Mouse (Mus musculus) stomach, embryonic 16.5 days (tissue): ENCODE data around the gene Card19. TPM values are rescaled to one million over a fixed set of nuclear protein-coding genes. Genes with fewer than 3 reads are reported as not detected.

ENCODE experiments used
- ATAC-seq: fragments of 200-750 bp; cut with Nextera tagmentation; 2 replicates; pipeline ENCODE4 v1.8.0; 2017; ENCODE audit warnings: moderate number of reproducible peaks, moderate TSS enrichment; ENCODE audit not compliant: insufficient read depth, low FRiP score
- H3K27ac ChIP-seq: fragments of 300-500 bp; sonication (generic); 2 replicates; pipeline ENCODE4 v1.5.1; 2014; ENCODE audit warnings: low read length
- H3K27me3 ChIP-seq: fragments of 300-500 bp; sonication (generic); 2 replicates; pipeline ENCODE4 v1.6.1; 2014; ENCODE audit warnings: low read length, control low read depth, mixed read lengths; ENCODE audit not compliant: control insufficient read depth, insufficient read depth
- H3K36me3 ChIP-seq: fragments of 300-500 bp; sonication (generic); 2 replicates; pipeline ENCODE4 v1.6.1; 2014; ENCODE audit warnings: low read length; ENCODE audit not compliant: control insufficient read depth, insufficient read depth
- H3K4me1 ChIP-seq: fragments of 300-500 bp; sonication (generic); 2 replicates; pipeline ENCODE4 v1.6.1; 2014; ENCODE audit warnings: low read length, control low read depth, mixed read lengths; ENCODE audit not compliant: control insufficient read depth, insufficient read depth
- H3K4me2 ChIP-seq: fragments of 300-500 bp; sonication (generic); 2 replicates; pipeline ENCODE4 v1.6.1; 2014; ENCODE audit warnings: low read depth, low read length, mixed read lengths
- H3K4me3 ChIP-seq: fragments of 300-500 bp; sonication (generic); replicated peaks from 2 replicates; pipeline ENCODE4 v1.5.1; 2014; ENCODE audit warnings: mild to moderate bottlenecking, low read length
- H3K9ac ChIP-seq: fragments of 300-500 bp; sonication (generic); 2 replicates; pipeline ENCODE4 v1.6.1; 2014; ENCODE audit warnings: low read length
- H3K9me3 ChIP-seq: fragments of 300-500 bp; sonication (generic); replicated peaks from 2 replicates; pipeline ENCODE4 v1.6.1; 2016; ENCODE audit warnings: low read length, control low read depth; ENCODE audit not compliant: control insufficient read depth
- WGBS: fragments of 180-500 bp; shearing (Covaris S2); extraction: QIAGEN DNeasy Blood & Tissue Kit; methylation state at CpG from one replicate; pipeline ENCODE4 v1.1.7; 2014; 5-methylcytosine and 5-hydroxymethylcytosine counted together
- polyA plus RNA-seq: library from polyadenylated mRNA; unstranded; fragments of >200 nt; fragmentation: Nextera tagmentation; extraction: Ambion mirVana; gene quantifications from 2 replicates; pipeline ENCODE4 v1.2.1, GENCODE M21; 2015

The Card19 gene
- polyA plus RNA-seq, 1 experiment from 2014 or later = 56.4 TPM

DNA sequence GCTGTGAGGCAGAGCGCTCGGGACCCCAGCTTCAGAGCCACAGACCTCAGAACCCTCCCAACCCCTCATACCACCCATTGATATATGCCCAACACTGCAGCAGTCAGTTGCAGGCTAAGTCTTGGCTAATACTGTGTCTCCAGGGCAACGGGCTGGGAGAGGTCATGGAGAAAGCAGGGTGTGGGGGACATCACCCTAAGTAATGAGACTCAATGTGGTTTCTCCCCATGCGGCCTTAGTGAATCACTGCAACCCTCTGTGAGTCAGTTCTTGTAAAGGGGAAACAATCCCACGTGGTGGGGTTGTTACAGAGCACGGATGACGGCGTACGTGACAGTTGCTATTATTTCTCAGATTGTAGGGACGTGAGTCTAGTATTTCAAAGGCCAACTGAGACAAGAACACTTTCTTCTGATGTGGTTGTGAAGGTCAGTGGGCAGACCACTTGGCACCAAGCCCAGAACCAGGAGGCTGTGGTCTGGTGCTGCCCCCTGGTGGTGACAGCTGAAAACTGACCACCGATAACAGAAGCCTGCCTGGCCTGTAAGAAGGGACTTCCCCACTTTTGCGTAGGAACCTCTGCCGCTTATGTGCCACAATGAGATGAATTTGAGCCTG is 10.3 kb downstream of the Card19 start:
- H3K4me1 ChIP-seq = peaks cover 8% of the 10 kb centered on the region; the same call in 1 of the 2 replicates
- peak; percentile 64; the same call in 1 of the 2 replicates for ATAC-seq
- 0 out of 2 replicates have a peak overlapping the region, but pooled peaks have one; percentile 9 for H3K4me2 ChIP-seq
- H3K9me3 ChIP-seq = no peaks in the 10 kb centered on the region
- no peaks in the 10 kb centered on the region for H3K27me3 ChIP-seq
- no peak overlapping the region for H3K4me3 ChIP-seq
- H3K27ac ChIP-seq = no peak overlapping the region
- H3K9ac ChIP-seq = no peak overlapping the region
- peaks cover 5% of the 10 kb centered on the region; the same call in 1 of the 2 replicates for H3K36me3 ChIP-seq
- 39% methylated on average over 13 of the region's 13 CpGs for WGBS

DNA sequence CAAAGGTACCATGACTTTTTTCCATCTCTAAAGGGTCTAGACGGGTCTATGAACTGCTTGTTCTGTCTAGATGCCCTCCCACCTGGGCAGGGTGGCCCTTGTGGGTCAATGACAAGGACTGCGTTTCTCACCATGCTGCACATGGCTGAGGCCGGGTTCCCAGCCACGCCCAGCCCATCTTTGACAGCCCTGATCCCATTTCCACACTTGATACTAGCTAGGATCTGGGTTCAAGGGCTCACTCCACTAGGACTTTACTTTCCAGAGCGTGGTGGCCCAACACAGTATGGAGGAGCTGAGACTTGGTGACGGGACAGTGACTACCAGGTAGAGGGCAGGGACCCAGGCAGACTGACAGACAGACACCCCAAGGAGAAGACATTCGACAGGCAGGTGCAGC is 13.3 kb downstream of the Card19 start:
- peaks cover 6% of the 10 kb centered on the region; the same call in 1 of the 2 replicates for H3K4me1 ChIP-seq
- H3K27me3 ChIP-seq = no peaks in the 10 kb centered on the region
- H3K9ac ChIP-seq = no peak overlapping the region
- ATAC-seq = no peak
- H3K36me3 ChIP-seq = peaks cover 5% of the 10 kb centered on the region; the same call in 1 of the 2 replicates
- no peak overlapping the region for H3K27ac ChIP-seq
- H3K4me2 ChIP-seq = no peak overlapping the region
- H3K9me3 ChIP-seq = no peaks in the 10 kb centered on the region
- WGBS = 90% methylated on average over 7 of the region's 7 CpGs
- no peak overlapping the region for H3K4me3 ChIP-seq

DNA sequence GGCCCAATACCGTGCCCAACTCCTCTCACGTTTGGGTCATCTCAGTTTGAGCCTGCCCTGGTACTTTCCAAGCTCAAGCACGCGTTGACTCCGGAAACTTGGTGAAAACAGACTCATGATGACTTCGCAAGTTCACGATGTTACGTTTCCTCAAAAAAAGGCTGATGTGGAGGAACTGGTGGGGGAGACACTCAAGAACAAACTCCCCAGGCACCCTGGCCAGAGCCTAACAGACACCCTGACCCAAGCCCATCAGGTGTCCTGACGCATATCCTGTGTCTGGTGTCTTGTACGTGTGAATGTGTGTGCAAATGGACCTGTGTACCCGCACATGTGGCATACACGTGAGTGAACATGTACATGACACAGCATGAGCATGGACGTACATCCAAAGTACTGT is 15.1 kb downstream of the Card19 start:
- no peak overlapping the region for H3K4me3 ChIP-seq
- H3K4me2 ChIP-seq = no peak overlapping the region
- H3K9ac ChIP-seq = no peak overlapping the region
- peaks cover 5% of the 10 kb centered on the region; the same call in 1 of the 2 replicates for H3K4me1 ChIP-seq
- H3K27ac ChIP-seq = no peak overlapping the region
- 78% methylated on average over 13 of the region's 13 CpGs for WGBS
- no peaks in the 10 kb centered on the region for H3K9me3 ChIP-seq
- no peak for ATAC-seq
- no peaks in the 10 kb centered on the region for H3K27me3 ChIP-seq
- H3K36me3 ChIP-seq = peaks cover 6% of the 10 kb centered on the region

DNA sequence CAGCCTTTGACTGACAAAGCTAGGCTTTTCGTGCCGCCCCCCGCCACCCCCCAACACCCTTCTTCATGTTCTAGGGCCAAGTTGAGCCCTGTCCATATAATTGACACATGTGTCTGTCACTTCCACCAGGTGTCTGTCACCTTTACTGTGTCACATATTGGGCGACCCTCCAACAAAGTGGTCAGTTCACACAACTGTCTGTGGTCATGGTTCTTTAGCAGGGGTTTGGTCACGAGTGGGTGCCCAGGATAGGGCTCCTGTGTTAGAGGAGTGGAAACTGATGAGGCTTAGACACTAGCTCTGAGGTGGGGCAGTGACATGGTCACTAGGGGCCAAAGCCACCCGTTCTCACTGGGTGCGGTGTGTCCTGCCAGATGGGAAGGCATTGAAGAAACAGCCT is 15.9 kb downstream of the Card19 start:
- no peak overlapping the region for H3K9ac ChIP-seq
- no peak overlapping the region for H3K4me2 ChIP-seq
- 92% methylated on average over 7 of the region's 7 CpGs for WGBS
- no peak for ATAC-seq
- H3K4me3 ChIP-seq = no peak overlapping the region
- no peaks in the 10 kb centered on the region for H3K4me1 ChIP-seq
- no peaks in the 10 kb centered on the region for H3K27me3 ChIP-seq
- peaks cover 14% of the 10 kb centered on the region for H3K36me3 ChIP-seq
- H3K27ac ChIP-seq = no peak overlapping the region
- no peaks in the 10 kb centered on the region for H3K9me3 ChIP-seq

DNA sequence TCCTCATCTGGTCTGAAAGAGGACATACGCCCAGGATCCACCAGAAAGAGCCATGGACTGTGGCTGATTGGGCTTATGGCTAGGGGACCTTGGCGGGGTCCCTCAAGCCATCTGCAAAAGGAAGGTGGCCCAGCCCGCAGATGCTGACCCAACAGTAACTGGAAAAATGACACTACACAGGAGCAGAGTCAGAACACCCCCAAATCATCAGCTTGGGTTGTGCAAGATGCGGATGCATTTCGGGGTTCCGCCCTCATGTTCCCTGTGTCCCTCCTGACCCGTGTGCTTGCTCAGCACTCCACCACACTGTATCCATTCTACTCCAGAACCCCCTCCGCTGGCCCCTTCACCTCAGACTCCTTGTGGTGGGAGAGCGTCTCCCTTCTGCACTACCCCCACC is 17.1 kb downstream of the Card19 start:
- Histone ChIP-seq H3K27me3 (no peaks in the 10 kb centered on the region), H3K9me3 (no peaks in the 10 kb centered on the region), H3K9ac (no peak overlapping the region), H3K4me1 (no peaks in the 10 kb centered on the region), H3K4me2 (no peak overlapping the region), H3K4me3 (no peak overlapping the region), H3K36me3 (peaks cover 15% of the 10 kb centered on the region), H3K27ac (no peak overlapping the region)
- WGBS = 91% methylated on average over 9 of the region's 9 CpGs
- no peak for ATAC-seq

DNA sequence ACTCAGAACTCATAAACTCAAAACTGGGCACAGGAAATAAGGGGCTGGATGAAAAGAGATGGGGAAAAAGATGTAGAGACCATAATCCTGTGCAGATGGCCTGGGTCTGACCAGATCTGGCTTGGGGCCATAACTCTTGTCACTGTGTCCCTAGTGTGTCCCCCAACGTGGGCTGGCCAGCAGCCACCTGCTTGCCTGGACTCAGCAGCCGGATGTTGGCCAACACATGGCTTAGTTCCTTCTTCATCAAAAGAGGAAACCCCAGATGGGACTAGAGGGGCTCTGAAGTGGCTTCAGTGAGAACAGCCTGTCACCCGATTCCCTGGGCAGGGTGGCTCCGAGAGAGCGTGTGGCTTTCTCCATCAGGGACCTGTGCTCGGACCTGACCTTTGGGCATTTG is 19.1 kb downstream of the Card19 start:
- no peaks in the 10 kb centered on the region for H3K4me1 ChIP-seq
- H3K27ac ChIP-seq = no peak overlapping the region
- 78% methylated on average over 6 of the region's 6 CpGs for WGBS
- H3K9me3 ChIP-seq = no peaks in the 10 kb centered on the region
- H3K9ac ChIP-seq = no peak overlapping the region
- ATAC-seq = no peak
- no peak overlapping the region for H3K4me2 ChIP-seq
- no peaks in the 10 kb centered on the region for H3K27me3 ChIP-seq
- H3K36me3 ChIP-seq = peaks cover 10% of the 10 kb centered on the region
- no peak overlapping the region for H3K4me3 ChIP-seq

DNA sequence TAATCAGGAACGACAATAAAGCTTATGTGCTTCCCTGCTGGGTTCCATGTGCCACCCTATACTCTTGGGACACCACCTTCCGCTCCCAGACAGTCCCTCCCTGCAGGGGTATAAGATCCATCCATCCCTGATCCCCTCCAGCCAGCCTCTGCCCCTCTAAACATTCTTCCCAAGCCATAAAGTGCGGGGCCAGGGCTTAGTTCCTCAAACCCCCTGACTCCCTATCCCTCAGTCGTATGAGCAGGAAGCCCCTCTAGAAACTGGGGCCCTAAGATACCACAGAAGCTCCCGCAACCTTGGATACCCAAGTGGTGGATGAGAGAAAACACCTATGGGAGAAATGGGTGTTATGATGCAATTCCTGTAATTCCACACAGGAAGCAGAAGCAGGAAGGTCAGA is 19.6 kb downstream of the Card19 start:
- no peak for ATAC-seq
- Histone ChIP-seq H3K9me3 (no peaks in the 10 kb centered on the region), H3K27ac (no peak overlapping the region), H3K36me3 (peaks cover 10% of the 10 kb centered on the region), H3K27me3 (no peaks in the 10 kb centered on the region), H3K4me3 (no peak overlapping the region), H3K4me1 (peaks cover 4% of the 10 kb centered on the region), H3K9ac (no peak overlapping the region), H3K4me2 (no peak overlapping the region)
- 83% methylated on average over 5 of the region's 5 CpGs for WGBS

DNA sequence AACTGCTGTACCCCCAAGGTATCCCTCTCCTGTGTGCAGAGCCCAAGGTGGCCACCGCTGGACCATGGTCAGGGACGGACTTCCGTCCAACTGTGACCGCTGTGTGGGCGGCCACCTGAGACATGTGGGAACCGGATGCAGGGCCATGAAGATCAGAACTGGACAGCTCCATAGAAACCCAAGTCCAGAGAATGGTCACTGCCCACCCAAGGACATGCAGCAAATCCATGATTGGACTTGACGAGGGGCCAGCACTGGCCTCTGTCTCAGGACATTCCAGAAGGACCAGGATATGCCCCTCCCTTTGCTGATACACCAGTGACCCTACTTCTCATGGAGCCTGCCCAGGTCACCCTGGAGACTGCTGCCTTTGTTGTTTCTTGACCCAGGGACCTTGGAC is 20.2 kb downstream of the Card19 start:
- no peak overlapping the region for H3K4me2 ChIP-seq
- H3K4me1 ChIP-seq = peaks cover 9% of the 10 kb centered on the region
- no peaks in the 10 kb centered on the region for H3K9me3 ChIP-seq
- 89% methylated on average over 7 of the region's 7 CpGs for WGBS
- no peak overlapping the region for H3K27ac ChIP-seq
- no peak for ATAC-seq
- no peak overlapping the region for H3K4me3 ChIP-seq
- peaks cover 10% of the 10 kb centered on the region for H3K36me3 ChIP-seq
- H3K9ac ChIP-seq = no peak overlapping the region
- no peaks in the 10 kb centered on the region for H3K27me3 ChIP-seq

DNA sequence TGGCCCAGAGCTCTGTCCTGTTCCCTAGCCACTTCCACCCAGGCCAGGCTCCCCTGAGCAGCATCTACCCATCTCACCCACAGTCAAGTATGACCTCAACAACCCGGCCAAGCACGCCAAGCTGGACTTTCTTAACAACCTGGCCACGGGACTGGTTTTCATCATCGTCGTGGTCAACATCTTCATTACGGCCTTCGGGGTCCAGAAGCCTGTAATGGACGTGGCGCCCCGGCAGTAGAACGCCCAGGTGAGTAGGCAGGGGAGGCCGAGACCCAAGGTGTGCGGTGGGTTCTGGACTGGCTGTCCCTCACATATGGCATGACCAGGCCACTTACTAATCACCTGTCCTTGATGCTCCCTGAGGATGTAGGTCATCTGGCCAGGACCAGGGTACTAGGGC is 21.0 kb downstream of the Card19 start:
- Histone ChIP-seq H3K4me1 (peaks cover 17% of the 10 kb centered on the region), H3K4me2 (no peak overlapping the region), H3K4me3 (no peak overlapping the region), H3K36me3 (peaks cover 10% of the 10 kb centered on the region), H3K9me3 (no peaks in the 10 kb centered on the region), H3K27ac (no peak overlapping the region), H3K27me3 (no peaks in the 10 kb centered on the region), H3K9ac (no peak overlapping the region)
- 94% methylated on average over 13 of the region's 13 CpGs for WGBS
- ATAC-seq = no peak
